Mouse (Mus musculus) heart, embryonic 12.5 days (tissue): ENCODE data around the gene Magoh. TPM values are rescaled to one million over a fixed set of nuclear protein-coding genes. Genes with fewer than 3 reads are reported as not detected.
A peak's percentile ranks its signal among the peaks of the same experiment; 100 is the strongest.

Source experiments
- ATAC-seq: fragments of 200-750 bp; cut with Nextera tagmentation; 2 replicates; pipeline ENCODE4 v1.8.0; 2017; ENCODE audit warnings: moderate TSS enrichment, moderate library complexity; ENCODE audit not compliant: insufficient number of reproducible peaks, low FRiP score
- H3K27ac ChIP-seq: fragments of 300-500 bp; sonication (generic); 2 replicates; pipeline ENCODE4 v1.5.1; 2016; ENCODE audit warnings: mild to moderate bottlenecking, moderate library complexity; ENCODE audit not compliant: poor library complexity, severe bottlenecking
- H3K27me3 ChIP-seq: fragments of 300-500 bp; sonication (generic); replicated peaks from 2 replicates; pipeline ENCODE4 v1.6.1; 2016; ENCODE audit warnings: mild to moderate bottlenecking, moderate library complexity
- H3K36me3 ChIP-seq: fragments of 300-500 bp; sonication (generic); 2 replicates; pipeline ENCODE4 v1.6.1; 2016; ENCODE audit warnings: mild to moderate bottlenecking, moderate library complexity
- H3K4me1 ChIP-seq: fragments of 300-500 bp; sonication (generic); replicated peaks from 2 replicates; pipeline ENCODE4 v1.6.1; 2016; ENCODE audit warnings: mild to moderate bottlenecking
- H3K4me2 ChIP-seq: fragments of 300-500 bp; sonication (generic); 2 replicates; pipeline ENCODE4 v1.6.1; 2016; ENCODE audit warnings: mild to moderate bottlenecking, moderate library complexity
- H3K4me3 ChIP-seq: fragments of 300-500 bp; sonication (generic); 2 replicates; pipeline ENCODE4 v1.5.1; 2016; ENCODE audit warnings: mild to moderate bottlenecking
- H3K9ac ChIP-seq: fragments of 300-500 bp; sonication (generic); 2 replicates; pipeline ENCODE4 v1.6.1; 2016; ENCODE audit warnings: mild to moderate bottlenecking, moderate library complexity
- H3K9me3 ChIP-seq: fragments of 300-500 bp; sonication (generic); replicated peaks from 2 replicates; pipeline ENCODE4 v1.6.1; 2016; ENCODE audit warnings: mild to moderate bottlenecking, moderate library complexity
- WGBS: fragments of 180-500 bp; shearing (Covaris S2); methylation state at CpG from one replicate; pipeline ENCODE4 v1.1.7; 2016; 5-methylcytosine and 5-hydroxymethylcytosine counted together
- polyA plus RNA-seq: library from polyadenylated mRNA; unstranded; fragments of >200 nt; fragmentation: Nextera tagmentation; extraction: Ambion mirVana; gene quantifications from 2 replicates; pipeline ENCODE4 v1.2.1, GENCODE M21; 2016

Magoh gene
- polyA plus RNA-seq, result 106 and 114 TPM in 2 replicates

GRCm38 (mm10) chr4:107879254-107880050, at the start of gene Magoh:
TSS of gene Magoh (plus strand) at chr4:107879755.
- Histone ChIP-seq H3K4me3 (peak within 1 kb of the TSS; percentile 82), H3K27me3 (no peaks in the 10 kb centered on the region), H3K4me1 (peaks cover 12% of the 10 kb centered on the region), H3K4me2 (peak within 1 kb of the TSS; percentile 90), H3K27ac (peak within 1 kb of the TSS; percentile 31; the same call in 1 of the 2 replicates), H3K9me3 (no peaks in the 10 kb centered on the region), H3K9ac (peak within 1 kb of the TSS; percentile 80), H3K36me3 (peaks cover 24% of the 10 kb centered on the region)
- 3% methylated on average over 48 of the region's 48 CpGs for WGBS
- peak; percentile 96 for ATAC-seq

DNA sequence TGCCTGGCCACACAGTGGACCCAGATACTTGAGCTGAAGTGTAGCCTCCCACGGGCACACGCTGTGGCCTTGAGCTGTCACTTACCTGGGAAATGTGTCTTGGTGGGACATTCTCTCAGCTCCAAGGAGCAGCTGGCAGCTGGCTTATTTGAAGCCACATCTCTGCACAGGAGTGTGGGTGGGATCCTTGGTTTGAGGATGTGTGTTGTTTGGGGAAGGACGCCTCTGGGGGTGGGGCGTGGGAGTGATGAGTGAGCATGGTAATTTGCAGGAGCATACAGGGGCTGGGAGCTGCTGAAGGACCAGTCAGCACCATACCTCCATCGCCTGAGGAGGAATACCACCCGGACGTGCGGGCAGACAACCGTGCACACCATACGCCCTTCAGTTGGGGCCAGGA, 49.4 kb upstream of the Magoh start:
- Histone ChIP-seq H3K9ac (no peak overlapping the region), H3K4me1 (peaks cover 10% of the 10 kb centered on the region; the same call in 1 of the 2 replicates), H3K27ac (no peak overlapping the region), H3K4me3 (no peak overlapping the region), H3K36me3 (no peaks in the 10 kb centered on the region), H3K4me2 (no peak overlapping the region), H3K27me3 (peaks cover 70% of the 10 kb centered on the region), H3K9me3 (no peaks in the 10 kb centered on the region)
- ATAC-seq, result no peak
- WGBS, result 58% methylated on average over 10 of the region's 10 CpGs

DNA sequence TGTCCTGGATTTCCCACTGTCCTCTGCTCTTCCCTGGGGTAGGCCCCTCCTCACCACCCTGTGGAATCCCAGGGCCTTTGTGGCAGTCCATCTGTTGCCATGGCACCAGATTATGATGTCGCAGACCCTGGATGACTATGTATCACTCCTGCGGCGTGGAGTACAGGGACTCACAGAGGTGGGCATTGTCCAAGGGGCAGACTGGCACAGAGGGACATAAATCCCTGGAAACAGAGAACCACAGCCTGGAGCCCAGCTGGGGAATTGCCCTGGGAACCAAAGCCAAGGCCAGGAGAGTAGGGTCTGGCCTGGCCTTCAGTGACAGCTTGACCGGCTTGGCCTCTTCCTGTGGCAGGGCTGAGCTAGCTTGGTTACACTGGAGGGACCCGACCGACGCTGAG, 48.7 kb upstream of the Magoh start:
- H3K4me1 ChIP-seq, result peaks cover 10% of the 10 kb centered on the region; the same call in 1 of the 2 replicates
- no peak overlapping the region for H3K27ac ChIP-seq
- H3K9me3 ChIP-seq, result no peaks in the 10 kb centered on the region
- WGBS, result 82% methylated on average over 7 of the region's 7 CpGs
- H3K4me2 ChIP-seq, result no peak overlapping the region
- no peak for ATAC-seq
- no peak overlapping the region for H3K9ac ChIP-seq
- H3K4me3 ChIP-seq, result no peak overlapping the region
- H3K27me3 ChIP-seq, result peaks cover 69% of the 10 kb centered on the region
- no peaks in the 10 kb centered on the region for H3K36me3 ChIP-seq

- H3K9me3 ChIP-seq, result no peaks in the 10 kb centered on the region
- H3K4me3 ChIP-seq, result no peak overlapping the region
- 84% methylated on average over 6 of the region's 6 CpGs for WGBS
- H3K9ac ChIP-seq, result no peak overlapping the region
- peaks cover 10% of the 10 kb centered on the region; the same call in 1 of the 2 replicates for H3K4me1 ChIP-seq
- H3K4me2 ChIP-seq, result no peak overlapping the region
- peaks cover 68% of the 10 kb centered on the region for H3K27me3 ChIP-seq
- no peak for ATAC-seq
- H3K36me3 ChIP-seq, result no peaks in the 10 kb centered on the region
- no peak overlapping the region for H3K27ac ChIP-seq
These were observed 47.9 kb upstream of the Magoh start for GRCm38 (mm10) chr4:107831678-107832077.

DNA sequence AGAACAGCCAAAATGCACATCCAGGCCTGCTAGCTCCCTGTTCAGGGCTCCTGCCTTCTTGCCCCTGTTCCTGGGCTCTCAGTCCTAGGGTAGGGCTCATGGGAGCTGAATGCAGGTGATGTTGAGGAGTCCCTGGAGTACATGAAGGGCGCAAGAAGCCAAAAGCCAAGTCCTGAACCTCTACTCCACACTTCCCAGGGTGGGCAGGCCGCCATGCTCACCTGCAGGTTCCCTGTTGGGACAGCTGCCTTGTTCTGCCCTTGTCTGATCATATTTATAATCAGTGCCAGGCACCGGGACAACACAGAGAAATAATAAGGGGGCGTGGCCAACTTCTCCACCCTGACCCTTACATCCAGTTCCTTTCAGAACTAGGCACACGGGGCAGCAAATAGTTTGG, 46.0 kb upstream of the Magoh start:
- H3K27ac ChIP-seq, result no peak overlapping the region
- H3K9me3 ChIP-seq, result no peaks in the 10 kb centered on the region
- peaks cover 9% of the 10 kb centered on the region; the same call in 1 of the 2 replicates for H3K4me1 ChIP-seq
- no peak overlapping the region for H3K9ac ChIP-seq
- H3K36me3 ChIP-seq, result no peaks in the 10 kb centered on the region
- no peak overlapping the region for H3K4me3 ChIP-seq
- 77% methylated on average over 5 of the region's 5 CpGs for WGBS
- H3K4me2 ChIP-seq, result no peak overlapping the region
- H3K27me3 ChIP-seq, result peaks cover 54% of the 10 kb centered on the region
- ATAC-seq, result no peak

DNA sequence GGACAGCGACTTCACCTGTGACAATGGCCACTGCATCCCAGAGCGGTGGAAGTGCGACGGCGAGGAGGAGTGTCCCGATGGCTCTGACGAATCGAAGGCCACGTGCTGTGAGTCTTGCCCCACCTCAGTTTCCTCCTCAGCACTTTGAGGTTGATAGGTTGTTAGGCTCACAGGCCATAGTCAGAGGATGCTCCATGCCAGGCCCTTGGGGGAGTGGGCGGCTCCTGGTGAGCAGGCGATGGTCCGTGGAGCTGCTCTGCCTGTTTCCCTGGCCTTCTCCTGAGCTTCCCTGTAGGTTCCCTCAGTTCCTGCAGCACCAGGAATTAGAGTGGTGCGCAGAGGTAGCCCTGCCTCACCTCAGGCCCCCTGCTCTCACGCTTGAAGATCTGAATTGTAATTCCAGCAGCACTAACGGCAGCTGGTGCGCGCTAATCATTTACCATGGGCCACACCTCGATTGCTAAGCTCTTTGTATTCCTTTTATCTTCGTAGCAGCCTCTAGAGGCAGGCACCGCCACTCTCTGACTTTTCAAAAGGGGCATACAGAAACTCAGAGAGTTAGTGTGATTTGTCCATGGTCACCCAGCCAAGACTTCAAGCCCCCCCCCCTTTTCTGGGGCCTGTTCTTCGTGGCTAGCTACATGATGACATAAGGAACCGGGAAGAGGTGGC, 44.8 kb upstream of the Magoh start:
- Histone ChIP-seq H3K4me1 (peaks cover 4% of the 10 kb centered on the region; the same call in 1 of the 2 replicates), H3K27me3 (peaks cover 47% of the 10 kb centered on the region), H3K27ac (no peak overlapping the region), H3K4me3 (no peak overlapping the region), H3K9me3 (no peaks in the 10 kb centered on the region), H3K4me2 (no peak overlapping the region), H3K36me3 (no peaks in the 10 kb centered on the region), H3K9ac (no peak overlapping the region)
- WGBS, result 59% methylated on average over 22 of the region's 22 CpGs
- no peak for ATAC-seq

DNA sequence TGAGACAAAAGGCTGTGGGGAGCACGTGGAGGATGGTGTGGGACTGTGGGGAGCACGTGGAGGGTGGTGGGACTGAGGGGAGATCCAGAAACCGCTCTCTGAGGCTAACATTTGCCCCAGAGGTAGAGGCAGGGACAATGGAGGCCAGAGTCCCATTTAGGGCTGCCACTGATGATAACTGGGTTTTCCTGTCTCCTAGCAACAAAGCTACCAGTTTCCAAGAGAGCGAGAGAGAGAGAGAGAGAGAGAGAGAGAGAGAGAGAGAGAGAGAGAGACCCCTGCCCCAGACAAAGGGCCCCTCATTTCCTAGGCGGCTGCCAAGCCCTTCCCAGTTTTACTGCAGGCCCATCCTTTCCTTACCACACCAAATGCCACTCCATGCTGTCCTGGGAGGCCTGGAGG, 44.0 kb upstream of the Magoh start:
- no peak overlapping the region for H3K9ac ChIP-seq
- H3K4me2 ChIP-seq, result no peak overlapping the region
- no peak overlapping the region for H3K4me3 ChIP-seq
- H3K27me3 ChIP-seq, result peaks cover 49% of the 10 kb centered on the region
- ATAC-seq, result no peak
- H3K36me3 ChIP-seq, result no peaks in the 10 kb centered on the region
- H3K27ac ChIP-seq, result no peak overlapping the region
- no peaks in the 10 kb centered on the region for H3K9me3 ChIP-seq
- WGBS, result 48% methylated on average over 5 of the region's 5 CpGs
- H3K4me1 ChIP-seq, result no peaks in the 10 kb centered on the region

DNA sequence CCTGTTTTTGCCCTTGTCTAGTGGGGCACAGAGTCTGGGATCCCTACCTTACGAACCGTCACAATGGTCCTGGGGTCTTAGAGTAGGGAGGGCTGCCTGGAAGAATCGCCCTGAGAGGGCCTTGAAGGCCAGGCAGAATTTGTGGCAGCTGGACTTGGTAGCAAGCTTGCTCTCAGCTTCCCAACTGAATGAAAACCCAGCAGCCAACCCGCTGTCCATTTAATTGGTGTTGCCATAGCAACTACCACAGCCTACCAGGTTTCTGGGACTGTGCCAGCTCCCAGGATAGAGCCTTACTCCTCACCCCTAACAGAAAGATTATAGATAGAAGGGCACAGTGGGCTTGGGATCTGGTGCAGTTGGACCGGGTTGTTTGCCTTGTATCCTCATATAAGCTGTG, 42.8 kb upstream of the Magoh start:
- Histone ChIP-seq H3K4me3 (no peak overlapping the region), H3K36me3 (no peaks in the 10 kb centered on the region), H3K4me2 (no peak overlapping the region), H3K27ac (no peak overlapping the region), H3K9me3 (no peaks in the 10 kb centered on the region), H3K4me1 (no peaks in the 10 kb centered on the region), H3K9ac (no peak overlapping the region), H3K27me3 (peaks cover 43% of the 10 kb centered on the region)
- WGBS, result 79% methylated on average over 5 of the region's 5 CpGs
- ATAC-seq, result no peak

DNA sequence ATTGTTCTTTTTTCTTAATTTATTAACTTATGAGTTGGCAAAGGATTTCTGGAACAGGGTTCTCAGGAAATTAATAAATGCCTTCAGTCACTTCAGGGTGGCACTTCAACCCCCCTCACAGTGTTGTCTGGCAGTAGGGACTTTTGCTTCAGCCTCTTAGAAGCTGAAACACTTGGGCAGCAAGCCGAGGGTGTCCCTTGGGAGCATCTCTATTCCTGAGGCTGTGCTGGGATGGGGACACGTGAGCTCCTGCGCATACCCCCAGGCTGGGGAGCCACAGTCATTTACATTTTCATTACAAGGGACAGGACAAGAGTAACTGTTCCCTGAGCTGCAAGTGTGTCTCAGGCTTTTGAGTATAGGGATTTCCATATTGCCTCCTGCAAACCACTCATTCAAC, 41.6 kb upstream of the Magoh start:
- peaks cover 47% of the 10 kb centered on the region for H3K27me3 ChIP-seq
- no peak overlapping the region for H3K4me3 ChIP-seq
- H3K4me2 ChIP-seq, result no peak overlapping the region
- no peak overlapping the region for H3K27ac ChIP-seq
- no peak overlapping the region for H3K9ac ChIP-seq
- 84% methylated on average over 3 of the region's 3 CpGs for WGBS
- no peaks in the 10 kb centered on the region for H3K36me3 ChIP-seq
- ATAC-seq, result no peak
- no peaks in the 10 kb centered on the region for H3K4me1 ChIP-seq
- H3K9me3 ChIP-seq, result no peaks in the 10 kb centered on the region

DNA sequence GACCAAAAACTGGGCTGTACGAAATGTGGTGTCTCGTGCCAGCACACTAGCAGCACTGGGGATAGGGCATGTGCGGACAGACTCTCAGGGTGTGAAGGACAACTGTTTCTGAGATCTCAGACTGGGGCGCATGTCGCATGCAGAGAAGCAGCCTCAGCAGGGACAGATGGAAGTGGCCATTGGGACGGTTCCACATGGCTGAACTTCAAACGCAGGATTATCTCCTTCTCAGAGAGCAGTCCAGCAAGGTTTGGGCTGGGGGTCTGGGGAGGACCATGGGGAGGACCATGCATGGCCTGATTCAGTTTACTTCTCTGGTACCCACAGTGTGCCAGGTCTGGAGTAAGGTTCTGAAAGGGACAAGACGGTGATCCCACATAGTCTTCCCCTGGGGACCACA, 35.9 kb upstream of the Magoh start:
- H3K27me3 ChIP-seq, result peaks cover 53% of the 10 kb centered on the region

GRCm38 (mm10) chr4:107844971-107845370, 34.6 kb upstream of the Magoh start:
- Histone ChIP-seq H3K4me2 (no peak overlapping the region), H3K4me3 (no peak overlapping the region), H3K36me3 (no peaks in the 10 kb centered on the region), H3K9ac (no peak overlapping the region), H3K9me3 (no peaks in the 10 kb centered on the region), H3K27ac (no peak overlapping the region), H3K4me1 (peaks cover 10% of the 10 kb centered on the region; the same call in 1 of the 2 replicates), H3K27me3 (peaks cover 66% of the 10 kb centered on the region)
- 3% methylated on average over 10 of the region's 10 CpGs for WGBS
- no peak for ATAC-seq

More for the DNA sequence above, 35.9 kb upstream of the Magoh start:
- Histone ChIP-seq H3K4me1 (peaks cover 10% of the 10 kb centered on the region; the same call in 1 of the 2 replicates), H3K36me3 (no peaks in the 10 kb centered on the region), H3K27ac (no peak overlapping the region), H3K9me3 (no peaks in the 10 kb centered on the region), H3K4me3 (no peak overlapping the region), H3K9ac (no peak overlapping the region), H3K4me2 (no peak overlapping the region)
- 78% methylated on average over 8 of the region's 8 CpGs for WGBS
- no peak for ATAC-seq
